Mouse (Mus musculus): ENCODE measurements at regions not wholly inside any gene's neighbourhood (a gene's known extent, or its start where the extent isn't known, plus 50 kb on each side); places are given as distances from the start of the nearest gene placed in this dataset.

- no peaks in the 10 kb centered on the region for H3K79me2 ChIP-seq (ENCODE audit: control insufficient read depth, insufficient read depth)
Measured at GRCm38 (mm10) chr15:11607489-11607888, 208.0 kb upstream of the Tars start.

GRCm38 (mm10) chr15:11605677-11606076 is 206.2 kb upstream of the Tars start:
- H3K79me3 ChIP-seq (ENCODE audit: low read depth): no peaks in the 10 kb centered on the region
- H3K4me3 ChIP-seq (ENCODE audit: insufficient read depth, poor library complexity, severe bottlenecking): no peak overlapping the region
- no peaks in the 10 kb centered on the region for H3K27me3 ChIP-seq (ENCODE audit: control insufficient read depth, insufficient read depth, insufficient read length)
- H3ac ChIP-seq (ENCODE audit: control insufficient read depth, insufficient read length, low read depth): no peak overlapping the region
- TF ChIP-seq MYOD1 (IDR thresholded peaks at IDR 0.05; ENCODE audit: control insufficient read depth, insufficient read length, low read depth) (no peak), CTCF (IDR thresholded peaks at IDR 0.05; ENCODE audit: control insufficient read depth, insufficient read depth, insufficient read length) (no peak), MAX (IDR thresholded peaks at IDR 0.05) (no peak), MYOG (IDR thresholded peaks at IDR 0.05; ENCODE audit: control insufficient read depth, extremely low read depth, insufficient read length) (no peak), USF1 (IDR thresholded peaks at IDR 0.05; ENCODE audit: low read depth) (no peak), FOSL1 (IDR thresholded peaks at IDR 0.05; ENCODE audit: insufficient read depth, low read length, poor library complexity, severe bottlenecking) (no peak), CEBPB (IDR thresholded peaks at IDR 0.05; ENCODE audit: low read depth) (no peak)
- H3K36me3 ChIP-seq (ENCODE audit: control insufficient read depth, insufficient read depth): no peaks in the 10 kb centered on the region
- no peaks in the 10 kb centered on the region for H3K79me2 ChIP-seq (ENCODE audit: control insufficient read depth, insufficient read depth)

More at GRCm38 (mm10) chr15:11607489-11607888, 208.0 kb upstream of the Tars start:
- Histone ChIP-seq H3K4me3 (ENCODE audit: insufficient read depth, poor library complexity, severe bottlenecking) (no peak overlapping the region), H3K79me3 (ENCODE audit: low read depth) (no peaks in the 10 kb centered on the region), H3K27me3 (ENCODE audit: control insufficient read depth, insufficient read depth, insufficient read length) (no peaks in the 10 kb centered on the region), H3K36me3 (ENCODE audit: control insufficient read depth, insufficient read depth) (no peaks in the 10 kb centered on the region), H3ac (ENCODE audit: control insufficient read depth, insufficient read length, low read depth) (no peak overlapping the region)
- no peak for TF ChIP-seq FOSL1 (IDR thresholded peaks at IDR 0.05; ENCODE audit: insufficient read depth, low read length, poor library complexity, severe bottlenecking)

DNA sequence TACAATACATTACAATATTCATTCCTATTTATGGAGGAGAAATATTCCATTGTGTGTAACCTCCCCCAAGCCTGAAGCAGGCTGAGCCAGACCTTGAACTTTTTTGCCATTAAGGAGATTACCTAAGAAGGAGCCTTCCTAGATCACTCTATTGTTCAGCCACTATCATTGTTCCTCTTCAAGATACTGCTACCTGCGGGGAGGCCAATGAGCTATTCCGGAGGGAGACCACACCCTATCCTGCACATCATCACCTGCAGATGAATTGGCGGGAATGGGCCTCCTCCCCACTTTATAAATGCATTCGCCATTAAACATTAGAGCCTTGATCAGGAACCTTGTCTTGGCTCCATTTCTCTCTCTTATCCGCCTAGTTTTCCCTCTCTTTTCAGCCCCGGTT is 197.6 kb upstream of the Tars start:
- Histone ChIP-seq H3K4me3 (ENCODE audit: insufficient read depth, poor library complexity, severe bottlenecking) (no peak overlapping the region), H3K27me3 (ENCODE audit: control insufficient read depth, insufficient read depth, insufficient read length) (no peaks in the 10 kb centered on the region), H3K79me3 (ENCODE audit: low read depth) (no peaks in the 10 kb centered on the region), H3ac (ENCODE audit: control insufficient read depth, insufficient read length, low read depth) (no peak overlapping the region), H3K79me2 (ENCODE audit: control insufficient read depth, insufficient read depth) (no peaks in the 10 kb centered on the region), H3K36me3 (ENCODE audit: control insufficient read depth, insufficient read depth) (no peaks in the 10 kb centered on the region)
- TF ChIP-seq FOSL1 (IDR thresholded peaks at IDR 0.05; ENCODE audit: insufficient read depth, low read length, poor library complexity, severe bottlenecking): no peak
- no peak for TF ChIP-seq USF1 (IDR thresholded peaks at IDR 0.05; ENCODE audit: low read depth)
- no peak for TF ChIP-seq MYOG (IDR thresholded peaks at IDR 0.05; ENCODE audit: control insufficient read depth, extremely low read depth, insufficient read length)
- TF ChIP-seq CTCF (IDR thresholded peaks at IDR 0.05; ENCODE audit: control insufficient read depth, insufficient read depth, insufficient read length): no peak
- TF ChIP-seq MYOD1 (IDR thresholded peaks at IDR 0.05; ENCODE audit: control insufficient read depth, insufficient read length, low read depth): no peak
- TF ChIP-seq CEBPB (IDR thresholded peaks at IDR 0.05; ENCODE audit: low read depth): no peak
- TF ChIP-seq MAX (IDR thresholded peaks at IDR 0.05): no peak

- Histone ChIP-seq H3K4me3 (ENCODE audit: insufficient read depth, poor library complexity, severe bottlenecking) (no peak overlapping the region), H3K36me3 (ENCODE audit: control insufficient read depth, insufficient read depth) (no peaks in the 10 kb centered on the region), H3K27me3 (ENCODE audit: control insufficient read depth, insufficient read depth, insufficient read length) (no peaks in the 10 kb centered on the region), H3ac (ENCODE audit: control insufficient read depth, insufficient read length, low read depth) (no peak overlapping the region), H3K79me3 (ENCODE audit: low read depth) (no peaks in the 10 kb centered on the region), H3K79me2 (ENCODE audit: control insufficient read depth, insufficient read depth) (no peaks in the 10 kb centered on the region)
- TF ChIP-seq MYOG (IDR thresholded peaks at IDR 0.05; ENCODE audit: control insufficient read depth, extremely low read depth, insufficient read length): no peak
- TF ChIP-seq CTCF (IDR thresholded peaks at IDR 0.05; ENCODE audit: control insufficient read depth, insufficient read depth, insufficient read length): peak; percentile 20
Measured at GRCm38 (mm10) chr15:11590542-11591116, 191.2 kb upstream of the Tars start.

DNA sequence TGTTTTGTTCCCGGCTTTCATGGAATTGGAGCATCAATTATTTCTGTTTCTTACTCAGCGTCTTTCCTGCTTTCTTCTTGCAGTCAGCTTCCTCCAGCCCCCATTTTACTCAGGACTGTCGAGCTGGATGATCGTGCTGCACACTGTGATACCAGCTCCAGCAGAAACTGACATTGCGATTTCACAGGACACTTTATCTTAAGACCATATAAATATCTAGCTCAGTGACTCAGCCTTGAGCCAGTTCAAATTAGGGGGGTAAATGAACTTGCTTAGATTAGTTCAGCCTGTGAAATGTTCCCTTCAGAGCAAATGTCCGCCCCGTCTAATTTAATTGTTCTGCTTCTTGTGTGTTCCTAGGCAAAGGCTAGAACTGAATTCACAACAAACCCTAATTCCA is 190.3 kb upstream of the Tars start:
- H3K27me3 ChIP-seq (ENCODE audit: control insufficient read depth, insufficient read depth, insufficient read length): no peaks in the 10 kb centered on the region
- no peaks in the 10 kb centered on the region for H3K79me3 ChIP-seq (ENCODE audit: low read depth)
- TF ChIP-seq MYOG (IDR thresholded peaks at IDR 0.05; ENCODE audit: control insufficient read depth, extremely low read depth, insufficient read length) (no peak), MYOD1 (IDR thresholded peaks at IDR 0.05; ENCODE audit: control insufficient read depth, insufficient read length, low read depth) (no peak), MAX (IDR thresholded peaks at IDR 0.05) (no peak), USF1 (IDR thresholded peaks at IDR 0.05; ENCODE audit: low read depth) (no peak), CEBPB (IDR thresholded peaks at IDR 0.05; ENCODE audit: low read depth) (no peak), FOSL1 (IDR thresholded peaks at IDR 0.05; ENCODE audit: insufficient read depth, low read length, poor library complexity, severe bottlenecking) (no peak), CTCF (IDR thresholded peaks at IDR 0.05; ENCODE audit: control insufficient read depth, insufficient read depth, insufficient read length) (no peak)
- no peak overlapping the region for H3K4me3 ChIP-seq (ENCODE audit: insufficient read depth, poor library complexity, severe bottlenecking)
- H3ac ChIP-seq (ENCODE audit: control insufficient read depth, insufficient read length, low read depth): no peak overlapping the region
- no peaks in the 10 kb centered on the region for H3K36me3 ChIP-seq (ENCODE audit: control insufficient read depth, insufficient read depth)
- no peaks in the 10 kb centered on the region for H3K79me2 ChIP-seq (ENCODE audit: control insufficient read depth, insufficient read depth)

GRCm38 (mm10) chr15:11586384-11586783 is 186.9 kb upstream of the Tars start:
- Histone ChIP-seq H3K79me3 (ENCODE audit: low read depth) (no peaks in the 10 kb centered on the region), H3ac (ENCODE audit: control insufficient read depth, insufficient read length, low read depth) (no peak overlapping the region), H3K36me3 (ENCODE audit: control insufficient read depth, insufficient read depth) (no peaks in the 10 kb centered on the region), H3K27me3 (ENCODE audit: control insufficient read depth, insufficient read depth, insufficient read length) (no peaks in the 10 kb centered on the region), H3K79me2 (ENCODE audit: control insufficient read depth, insufficient read depth) (no peaks in the 10 kb centered on the region), H3K4me3 (ENCODE audit: insufficient read depth, poor library complexity, severe bottlenecking) (no peak overlapping the region)
- no peak for TF ChIP-seq FOSL1 (IDR thresholded peaks at IDR 0.05; ENCODE audit: insufficient read depth, low read length, poor library complexity, severe bottlenecking)
- no peak for TF ChIP-seq MYOD1 (IDR thresholded peaks at IDR 0.05; ENCODE audit: control insufficient read depth, insufficient read length, low read depth)
- no peak for TF ChIP-seq USF1 (IDR thresholded peaks at IDR 0.05; ENCODE audit: low read depth)
- TF ChIP-seq MYOG (IDR thresholded peaks at IDR 0.05; ENCODE audit: control insufficient read depth, extremely low read depth, insufficient read length): no peak
- no peak for TF ChIP-seq CEBPB (IDR thresholded peaks at IDR 0.05; ENCODE audit: low read depth)
- TF ChIP-seq CTCF (IDR thresholded peaks at IDR 0.05; ENCODE audit: control insufficient read depth, insufficient read depth, insufficient read length): no peak
- no peak for TF ChIP-seq MAX (IDR thresholded peaks at IDR 0.05)

Data from C2C12 (cell line).